Mouse (Mus musculus) limb, embryonic 14.5 days (tissue): ENCODE measurements around the gene Zfp398. TPM values are rescaled to one million over a fixed set of nuclear protein-coding genes. Genes with fewer than 3 reads are reported as not detected.

Source experiments
- ATAC-seq: fragments of 200-750 bp; cut with Nextera tagmentation; 2 replicates; pipeline ENCODE4 v1.8.0; 2017; ENCODE audit warnings: low read depth, moderate number of reproducible peaks, moderate TSS enrichment; ENCODE audit not compliant: low FRiP score
- DNase-seq: peaks from one replicate; pipeline ENCODE4 v3.0.0-alpha.2; 2015; ENCODE audit warnings: low spot score
- H3K27ac ChIP-seq: fragments of 300-500 bp; sonication (generic); replicated peaks from 2 replicates; pipeline ENCODE4 v1.5.1; 2014; ENCODE audit warnings: low read depth, mild to moderate bottlenecking, low read length, moderate library complexity, mixed read lengths
- H3K27me3 ChIP-seq: fragments of 300-500 bp; sonication (generic); 2 replicates; pipeline ENCODE4 v1.6.1; 2014; ENCODE audit warnings: low read length, mixed read lengths; ENCODE audit not compliant: control insufficient read depth, insufficient read depth
- H3K36me3 ChIP-seq: fragments of 300-500 bp; sonication (generic); 2 replicates; pipeline ENCODE4 v1.6.1; 2014; ENCODE audit warnings: mild to moderate bottlenecking, low read length, moderate library complexity, mixed read lengths; ENCODE audit not compliant: control insufficient read depth, insufficient read depth
- H3K4me1 ChIP-seq: fragments of 300-500 bp; sonication (generic); 2 replicates; pipeline ENCODE4 v1.6.1; 2014; ENCODE audit warnings: antibody characterized with exemption, low read length, mixed read lengths; ENCODE audit not compliant: control insufficient read depth, insufficient read depth
- H3K4me2 ChIP-seq: fragments of 300-500 bp; sonication (generic); replicated peaks from 2 replicates; pipeline ENCODE4 v1.6.1; 2014; ENCODE audit warnings: low read depth, mild to moderate bottlenecking, low read length, moderate library complexity; ENCODE audit not compliant: severe bottlenecking
- H3K4me3 ChIP-seq: fragments of 300-500 bp; sonication (generic); replicated peaks from 2 replicates; pipeline ENCODE4 v1.5.1; 2014; ENCODE audit warnings: low read length
- H3K9ac ChIP-seq: fragments of 300-500 bp; sonication (generic); 2 replicates; pipeline ENCODE4 v1.6.1; 2014; ENCODE audit warnings: mild to moderate bottlenecking, low read depth, low read length, moderate library complexity; ENCODE audit not compliant: severe bottlenecking
- H3K9me3 ChIP-seq: fragments of 300-500 bp; sonication (generic); 2 replicates; pipeline ENCODE4 v1.6.1; 2016; ENCODE audit warnings: low read length; ENCODE audit not compliant: control insufficient read depth
- POLR2A ChIP-seq: fragments of 200-500 bp; IDR thresholded peaks from 2 replicates; pipeline ENCODE4 v1.8.0; 2012; ENCODE audit warnings: inconsistent platforms, mild to moderate bottlenecking, moderate library complexity, borderline replicate concordance; ENCODE audit not compliant: insufficient read depth, insufficient read length; ENCODE audit errors: extremely low read depth
- WGBS: fragments of 180-500 bp; shearing (Covaris S2); extraction: QIAGEN DNeasy Blood & Tissue Kit; methylation state at CpG from one replicate; pipeline ENCODE4 v1.1.7; 2014; 5-methylcytosine and 5-hydroxymethylcytosine counted together
- polyA plus RNA-seq, 2 experiments: library from polyadenylated mRNA; depleted of rRNA in 1 of 2; stranded (reverse) in 1 of 2; unstranded in 1 of 2; fragments of >200 nt; fragmentation: Nextera tagmentation in 1 of 2; extraction: Ambion mirVana in 1 of 2; gene quantifications; 2 replicates each; pipeline versions ENCODE4 v1.2.1 to v1.2.3; 2012 to 2014

Gene Zfp398
- polyA plus RNA-seq, 2 experiments: 10.4 to 11.7 TPM

- WGBS: 93% methylated on average over 5 of the region's 5 CpGs
- no peaks in the 10 kb centered on the region for H3K9me3 ChIP-seq
- no peak for TF ChIP-seq POLR2A
- DNase-seq: no peak
- H3K36me3 ChIP-seq: peaks cover 50% of the 10 kb centered on the region
- H3K27me3 ChIP-seq: no peaks in the 10 kb centered on the region
- no peak for ATAC-seq
- H3K4me1 ChIP-seq: peaks cover 26% of the 10 kb centered on the region
- H3K4me2 ChIP-seq: no peak overlapping the region
- no peak overlapping the region for H3K4me3 ChIP-seq
- H3K9ac ChIP-seq: no peak overlapping the region
- H3K27ac ChIP-seq: no peak overlapping the region
Measured at GRCm38 (mm10) chr6:47808545-47808944, 26.9 kb upstream of the Zfp398 start.

GRCm38 (mm10) chr6:47809053-47809452 is 26.4 kb upstream of the Zfp398 start:
- no peak overlapping the region for H3K4me2 ChIP-seq
- no peaks in the 10 kb centered on the region for H3K27me3 ChIP-seq
- H3K4me3 ChIP-seq: no peak overlapping the region
- no peak overlapping the region for H3K27ac ChIP-seq
- ATAC-seq (no peak), DNase-seq (no peak)
- peaks cover 26% of the 10 kb centered on the region for H3K4me1 ChIP-seq
- TF ChIP-seq POLR2A: no peak
- H3K9me3 ChIP-seq: no peaks in the 10 kb centered on the region
- no peak overlapping the region; the same call in 1 of the 2 replicates for H3K9ac ChIP-seq
- H3K36me3 ChIP-seq: peaks cover 45% of the 10 kb centered on the region
- 80% methylated on average over 4 of the region's 4 CpGs for WGBS

- Histone ChIP-seq H3K36me3 (peaks cover 34% of the 10 kb centered on the region), H3K9me3 (no peaks in the 10 kb centered on the region), H3K27ac (no peak overlapping the region), H3K4me1 (peaks cover 29% of the 10 kb centered on the region), H3K27me3 (no peaks in the 10 kb centered on the region), H3K4me2 (no peak overlapping the region; the same call in 1 of the 2 replicates), H3K4me3 (no peak overlapping the region), H3K9ac (no peak overlapping the region)
- 81% methylated on average over 2 of the region's 2 CpGs for WGBS
- ATAC-seq (no peak), DNase-seq (no peak)
- no peak for TF ChIP-seq POLR2A
Measured at GRCm38 (mm10) chr6:47810181-47810580, 25.3 kb upstream of the Zfp398 start.

- peaks cover 29% of the 10 kb centered on the region for H3K4me1 ChIP-seq
- TF ChIP-seq POLR2A: no peak
- peaks cover 23% of the 10 kb centered on the region for H3K36me3 ChIP-seq
- H3K9me3 ChIP-seq: no peaks in the 10 kb centered on the region
- peak overlapping the region; percentile 86 for H3K4me3 ChIP-seq
- peak overlapping the region; percentile 93 for H3K9ac ChIP-seq
- ATAC-seq (no peak), DNase-seq (no peak)
- no peak overlapping the region for H3K27ac ChIP-seq
- peak overlapping the region; percentile 81 for H3K4me2 ChIP-seq
- H3K27me3 ChIP-seq: no peaks in the 10 kb centered on the region
- WGBS: 60% methylated on average over 5 of the region's 5 CpGs
Measured at GRCm38 (mm10) chr6:47811324-47811723, 24.1 kb upstream of the Zfp398 start.

GRCm38 (mm10) chr6:47812271-47812915 is 23.1 kb upstream of the Zfp398 start:
- ATAC-seq (no peak), DNase-seq (no peak)
- Histone ChIP-seq H3K9ac (peak overlapping the region; percentile 93), H3K27me3 (no peaks in the 10 kb centered on the region), H3K27ac (peak overlapping the region; percentile 95), H3K4me1 (peaks cover 29% of the 10 kb centered on the region), H3K4me3 (peak overlapping the region; percentile 86), H3K4me2 (peak overlapping the region; percentile 81), H3K9me3 (no peaks in the 10 kb centered on the region), H3K36me3 (peaks cover 14% of the 10 kb centered on the region; the same call in 1 of the 2 replicates)
- under 1% methylated on average over 17 of the region's 17 CpGs for WGBS
- TF ChIP-seq POLR2A: no peak
